Comparison of ENCODE assay signal across 9 mouse cellular contexts in the genomic region with DNA sequence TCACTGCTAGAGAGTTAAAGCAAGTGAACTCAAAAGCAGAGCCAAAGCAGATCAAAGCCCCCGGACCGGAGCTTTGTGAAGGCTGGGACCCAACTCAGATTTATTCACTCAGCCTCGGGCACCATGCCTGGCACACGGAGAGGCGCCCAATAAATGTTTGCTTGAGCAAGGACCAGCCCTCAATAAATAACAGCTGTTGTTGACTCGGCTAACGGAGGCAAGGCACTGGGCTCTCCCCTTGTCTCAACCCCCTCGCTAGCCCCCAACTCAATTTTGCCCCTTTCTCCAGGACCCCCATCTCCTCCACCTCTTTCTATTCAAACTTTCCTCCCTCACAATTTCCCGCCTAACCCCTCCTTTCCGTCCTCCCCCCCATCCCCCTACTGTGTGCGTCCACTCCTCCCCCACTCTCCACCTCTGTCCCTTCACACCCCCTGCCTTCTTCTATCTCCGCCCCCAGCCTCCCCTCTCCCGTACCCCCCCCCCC. TPM values are rescaled to one million over a fixed set of nuclear protein-coding genes. Genes with fewer than 3 reads are reported as not detected.
DNase-seq lines count a peak whose midpoint lies in the region; ATAC-seq and TF ChIP-seq lines count a peak whose summit lies in the region.
"Had no signal": no experiment of that assay in that cellular context is flagged by ENCODE, and none has a peak within 500 bp of the region (broad histone marks: within the 10 kb centered on the region; RNA-seq: fewer than 3 reads in every experiment).

No protein-coding gene starts in this region.

- H3K27me3 ChIP-seq in heart, adult 2 months (ENCODE audit: control insufficient read depth, insufficient read depth, low read length) = no peaks in the 10 kb centered on the region
- no peaks in the 10 kb centered on the region for H3K27me3 ChIP-seq in hindbrain, embryonic 14.5 days (ENCODE audit: control insufficient read depth, insufficient read depth, low read length)
- H3K27me3 ChIP-seq in midbrain, embryonic 10.5 days (ENCODE audit: low read depth, poor library complexity, severe bottlenecking) = no peaks in the 10 kb centered on the region

- no peaks in the 10 kb centered on the region for H3K79me2 ChIP-seq in heart, adult 2 months (replicated peaks; ENCODE audit: control insufficient read depth, insufficient read depth, low read length)

- intact Hi-C loops in heart, adult 2 months (cut with DNase I) = no loop called here

- TF ChIP-seq EP300 in heart, adult 2 months (IDR thresholded peaks at IDR 0.05; ENCODE audit: insufficient read depth, low read depth, low read length) = no peak

- no peaks in the 10 kb centered on the region for H3K9me3 ChIP-seq in hindbrain, embryonic 14.5 days (ENCODE audit: control insufficient read depth, low read length)
- no peaks in the 10 kb centered on the region for H3K9me3 ChIP-seq in midbrain, embryonic 10.5 days (replicated peaks)
- H3K9me3 ChIP-seq: G1E had no signal

- no peak overlapping the region for H3K4me3 ChIP-seq in heart, adult 2 months
- H3K4me3 ChIP-seq in brown adipose tissue, adult 24 weeks (ENCODE audit: insufficient read depth, low read depth, low read length) = peak overlapping the region; percentile 73
- H3K4me3 ChIP-seq in hindbrain, embryonic 14.5 days (replicated peaks; ENCODE audit: low read length) = peak overlapping the region; percentile 69
- H3K4me3 ChIP-seq in midbrain, embryonic 10.5 days = peak overlapping the region; percentile 76

- TF ChIP-seq CTCF in heart, adult 2 months (IDR thresholded peaks at IDR 0.05) = no peak

- no peak for TF ChIP-seq POLR2A in heart, adult 2 months (IDR thresholded peaks at IDR 0.05; ENCODE audit: insufficient read depth, low read depth, low read length)

- H3K36me3 ChIP-seq in heart, adult 2 months (ENCODE audit: control insufficient read depth, insufficient read depth, low read length) = no peaks in the 10 kb centered on the region
- 0 out of 2 replicates have a peak, but pooled peaks cover 4% of the 10 kb centered on the region for H3K36me3 ChIP-seq in hindbrain, embryonic 14.5 days (replicated peaks; ENCODE audit: control insufficient read depth, insufficient read depth)
- peaks cover 5% of the 10 kb centered on the region for H3K36me3 ChIP-seq in midbrain, embryonic 10.5 days

- H3K9ac ChIP-seq in heart, adult 2 months (ENCODE audit: low read depth, low read length) = peak overlapping the region; percentile 27; the same call in 1 of the 2 replicates
- peak overlapping the region; percentile 76 for H3K9ac ChIP-seq in hindbrain, embryonic 14.5 days

- DNase-seq in heart, adult 2 months = no peak
- no peak for DNase-seq in heart, adult 11 months
- DNase-seq in 3T3-L1 (ENCODE audit: low read depth, low spot score) = peak; percentile 25
- DNase-seq in hindbrain, embryonic 14.5 days (ENCODE audit: low spot score) = peak; percentile 28
- no peak for DNase-seq in midbrain, embryonic 10.5 days (ENCODE audit: low spot score)
- DNase-seq in ovary, postnatal 36 days (ENCODE audit: low spot score) = no peak

- H3K4me1 ChIP-seq in heart, adult 2 months (ENCODE audit: control insufficient read depth, insufficient read depth, low read length) = peaks cover 1% of the 10 kb centered on the region
- peaks cover 4% of the 10 kb centered on the region for H3K4me1 ChIP-seq in brown adipose tissue, adult 24 weeks (ENCODE audit: control insufficient read depth, insufficient read depth, insufficient read length, low read length)
- H3K4me1 ChIP-seq in hindbrain, embryonic 14.5 days (replicated peaks; ENCODE audit: control insufficient read depth, insufficient read depth, low read length) = peaks cover 16% of the 10 kb centered on the region
- peaks cover 34% of the 10 kb centered on the region for H3K4me1 ChIP-seq in midbrain, embryonic 10.5 days

- H3K27ac ChIP-seq in heart, adult 2 months = peak overlapping the region; percentile 71
- H3K27ac ChIP-seq in brown adipose tissue, adult 24 weeks (replicated peaks; ENCODE audit: low read depth, low read length) = peak overlapping the region; percentile 23; the same call in 1 of the 2 replicates
- peak overlapping the region; percentile 64; the same call in 1 of the 2 replicates for H3K27ac ChIP-seq in hindbrain, embryonic 14.5 days
- peak overlapping the region; percentile 91 for H3K27ac ChIP-seq in midbrain, embryonic 10.5 days (replicated peaks)

- H3K4me2 ChIP-seq in hindbrain, embryonic 14.5 days (replicated peaks) = peak overlapping the region; percentile 66

- WGBS in heart, adult 2 months = 15% methylated on average over 13 of the region's 13 CpGs
- WGBS in hindbrain, embryonic 14.5 days = 6% methylated on average over 11 of the region's 13 CpGs
- WGBS in midbrain, embryonic 10.5 days = 7% methylated on average over 13 of the region's 13 CpGs

- peak; percentile 57 for ATAC-seq in hindbrain, embryonic 14.5 days (ENCODE audit: low FRiP score)
- ATAC-seq in erythroid progenitor cell, adult 5-6 weeks (replicated peaks; ENCODE audit: low FRiP score, poor library complexity, severe bottlenecking) = no peak

RNA-seq across cellular contexts. Expression of a gene that starts 0.5 kb away (rescaled TPM):
- 10 to 100 TPM; 13.6 to 14.7 TPM for total RNA-seq in heart, adult 2 months (2021)
- polyA plus RNA-seq in heart, adult 2 months (2012; rRNA removed) = 49.0 and 52.2 TPM in 2 replicates
- polyA plus RNA-seq in brown adipose tissue, adult 24 weeks (2012; ENCODE audit: insufficient read depth, insufficient read length, missing spikeins) = 4.9 and 11.8 TPM in 2 replicates
- 47.7 and 59.0 TPM in 2 replicates for polyA plus RNA-seq in hindbrain, embryonic 14.5 days (2014; fragmentation: Nextera tagmentation; extraction: Ambion mirVana)
- polyA plus RNA-seq in midbrain, embryonic 10.5 days (2016; fragmentation: Nextera tagmentation; extraction: Ambion mirVana) = 37.1 and 47.6 TPM in 2 replicates
- total RNA-seq in erythroid progenitor cell, adult 5-6 weeks (2015; ENCODE audit: low replicate concordance) = 8.8 and 9.4 TPM in 2 replicates
- total RNA-seq in erythroid progenitor cell, adult 5-6 weeks (2017; ENCODE audit: low replicate concordance) = 4.2 and 5.6 TPM in 2 replicates

RNA-seq across cellular contexts. Expression of a gene that starts 32.0 kb away (rescaled TPM):
- total RNA-seq in heart, adult 2 months (2021) = 1 to 10 TPM; 2.3 to 3.1 TPM
- polyA plus RNA-seq in heart, adult 2 months (2012; rRNA removed) = 2.8 and 3.2 TPM in 2 replicates
- polyA plus RNA-seq in brown adipose tissue, adult 24 weeks (2012; ENCODE audit: insufficient read depth, insufficient read length, missing spikeins) = 1.8 and 5.0 TPM in 2 replicates
- 1.7 and 2.0 TPM in 2 replicates for polyA plus RNA-seq in hindbrain, embryonic 14.5 days (2014; fragmentation: Nextera tagmentation; extraction: Ambion mirVana)
- 1.7 and 2.9 TPM in 2 replicates for polyA plus RNA-seq in midbrain, embryonic 10.5 days (2016; fragmentation: Nextera tagmentation; extraction: Ambion mirVana)
- 20.2 and 36.5 TPM in 2 replicates for total RNA-seq in erythroid progenitor cell, adult 5-6 weeks (2015; ENCODE audit: low replicate concordance)
- total RNA-seq in erythroid progenitor cell, adult 5-6 weeks (2017; ENCODE audit: low replicate concordance) = 21.4 TPM in 2 replicates

Comparison
In these comparisons a context has a peak if more than half of its experiments do, and no peak if none do; other contexts are left out.
1. DNase-seq: peak in 3T3-L1 (single experiment) and hindbrain, embryonic 14.5 days (single experiment); none in heart, adult 2 months (0 of 2), heart, adult 11 months (single experiment), midbrain, embryonic 10.5 days (single experiment) and ovary, postnatal 36 days (single experiment).
2. H3K27ac ChIP-seq: peak in every context shown above with its lines; median percentile 91 in midbrain, embryonic 10.5 days; 71 in heart, adult 2 months; 64 in hindbrain, embryonic 14.5 days; 23 in brown adipose tissue, adult 24 weeks.